ENCODE assay signal across 11 mouse cellular contexts in genomic region chr2:75474509-75474908, GRCm38 (mm10).
"Had no signal": no experiment of that assay in that cellular context is flagged by ENCODE, and none has a peak within 500 bp of the region (broad histone marks: within the 10 kb centered on the region; RNA-seq: fewer than 3 reads in every experiment).

No protein-coding gene starts in this region.

- H3K4me2 ChIP-seq: limb, embryonic 15.5 days; liver, embryonic 12.5 days; lung, embryonic 15.5 days; midbrain, embryonic 13.5 days; stomach, embryonic 15.5 days had no signal

- H3K27me3 ChIP-seq: limb, embryonic 15.5 days; liver, embryonic 12.5 days; lung, embryonic 15.5 days; midbrain, embryonic 13.5 days; stomach, embryonic 15.5 days had no signal

- H3K9ac ChIP-seq: limb, embryonic 15.5 days; liver, embryonic 12.5 days; lung, embryonic 15.5 days; midbrain, embryonic 13.5 days; stomach, embryonic 15.5 days had no signal

- H3K9me3 ChIP-seq: limb, embryonic 15.5 days; liver, embryonic 12.5 days; lung, embryonic 15.5 days; midbrain, embryonic 13.5 days; stomach, embryonic 15.5 days had no signal

- ATAC-seq: intestine, postnatal 0 days; liver, embryonic 12.5 days; midbrain, embryonic 13.5 days had no signal

- H3K4me3 ChIP-seq: limb, embryonic 15.5 days; liver, embryonic 12.5 days; lung, embryonic 15.5 days; midbrain, embryonic 13.5 days; stomach, embryonic 15.5 days had no signal

- DNase-seq: layer of hippocampus, postnatal 36 days; lung, postnatal 14 days; right cerebral cortex, postnatal 14 days; thymus, adult 2 months; thymus, postnatal 25 days had no signal

- H3K36me3 ChIP-seq: limb, embryonic 15.5 days; liver, embryonic 12.5 days; lung, embryonic 15.5 days; midbrain, embryonic 13.5 days; stomach, embryonic 15.5 days had no signal

- H3K27ac ChIP-seq: limb, embryonic 15.5 days; liver, embryonic 12.5 days; lung, embryonic 15.5 days; midbrain, embryonic 13.5 days; stomach, embryonic 15.5 days had no signal

- H3K4me1 ChIP-seq: stomach, embryonic 15.5 days had no signal
